Mouse (Mus musculus) stomach, embryonic 14.5 days (tissue): Measurements from ENCODE around the gene 1700061G19Rik. TPM values are rescaled to one million over a fixed set of nuclear protein-coding genes. Genes with fewer than 3 reads are reported as not detected.
"Not testable (repeated sequence)": the region's sequence is repeated elsewhere in the genome, so short reads cannot be mapped to it uniquely, and the experiment has no call there.

Source experiments
- ATAC-seq: fragments of 200-750 bp; cut with Nextera tagmentation; 2 replicates; pipeline ENCODE4 v1.8.0; 2017; ENCODE audit warnings: low read depth, moderate TSS enrichment; ENCODE audit not compliant: insufficient number of reproducible peaks, insufficient read depth, low FRiP score
- H3K27ac ChIP-seq: fragments of 300-500 bp; sonication (generic); 2 replicates; pipeline ENCODE4 v1.5.1; 2014; ENCODE audit warnings: mild to moderate bottlenecking, low read length, moderate library complexity, mixed read lengths
- H3K27me3 ChIP-seq: fragments of 300-500 bp; sonication (generic); 2 replicates; pipeline ENCODE4 v1.6.1; 2014; ENCODE audit warnings: low read length, control low read depth, mixed read lengths; ENCODE audit not compliant: control insufficient read depth, insufficient read depth
- H3K36me3 ChIP-seq: fragments of 300-500 bp; sonication (generic); 2 replicates; pipeline ENCODE4 v1.6.1; 2014; ENCODE audit warnings: mild to moderate bottlenecking, control low read depth, low read length, moderate library complexity, mixed read lengths; ENCODE audit not compliant: control insufficient read depth, insufficient read depth
- H3K4me1 ChIP-seq: fragments of 300-500 bp; sonication (generic); 2 replicates; pipeline ENCODE4 v1.6.1; 2014; ENCODE audit warnings: low read length, control low read depth, mixed read lengths; ENCODE audit not compliant: control insufficient read depth, insufficient read depth
- H3K4me2 ChIP-seq: fragments of 300-500 bp; sonication (generic); replicated peaks from 2 replicates; pipeline ENCODE4 v1.6.1; 2014; ENCODE audit warnings: low read depth, low read length, control low read depth
- H3K4me3 ChIP-seq: fragments of 300-500 bp; sonication (generic); 2 replicates; pipeline ENCODE4 v1.5.1; 2014; ENCODE audit warnings: low read depth, low read length, control low read depth
- H3K9ac ChIP-seq: fragments of 300-500 bp; sonication (generic); replicated peaks from 2 replicates; pipeline ENCODE4 v1.6.1; 2014; ENCODE audit warnings: low read depth, mild to moderate bottlenecking, control low read depth, low read length, moderate library complexity, mixed read lengths
- H3K9me3 ChIP-seq: fragments of 300-500 bp; sonication (generic); 2 replicates; pipeline ENCODE4 v1.6.1; 2016; ENCODE audit warnings: low read depth, low read length, control low read depth; ENCODE audit not compliant: control insufficient read depth
- WGBS: fragments of 180-500 bp; shearing (Covaris S2); extraction: QIAGEN DNeasy Blood & Tissue Kit; methylation state at CpG from one replicate; pipeline ENCODE4 v1.1.7; 2014; 5-methylcytosine and 5-hydroxymethylcytosine counted together
- polyA plus RNA-seq: library from polyadenylated mRNA; unstranded; fragments of >200 nt; fragmentation: Nextera tagmentation; extraction: Ambion mirVana; gene quantifications from 2 replicates; pipeline ENCODE4 v1.2.1, GENCODE M21; 2014

The 1700061G19Rik gene
- polyA plus RNA-seq, 1 experiment from 2014 or later = 0.35 TPM

DNA sequence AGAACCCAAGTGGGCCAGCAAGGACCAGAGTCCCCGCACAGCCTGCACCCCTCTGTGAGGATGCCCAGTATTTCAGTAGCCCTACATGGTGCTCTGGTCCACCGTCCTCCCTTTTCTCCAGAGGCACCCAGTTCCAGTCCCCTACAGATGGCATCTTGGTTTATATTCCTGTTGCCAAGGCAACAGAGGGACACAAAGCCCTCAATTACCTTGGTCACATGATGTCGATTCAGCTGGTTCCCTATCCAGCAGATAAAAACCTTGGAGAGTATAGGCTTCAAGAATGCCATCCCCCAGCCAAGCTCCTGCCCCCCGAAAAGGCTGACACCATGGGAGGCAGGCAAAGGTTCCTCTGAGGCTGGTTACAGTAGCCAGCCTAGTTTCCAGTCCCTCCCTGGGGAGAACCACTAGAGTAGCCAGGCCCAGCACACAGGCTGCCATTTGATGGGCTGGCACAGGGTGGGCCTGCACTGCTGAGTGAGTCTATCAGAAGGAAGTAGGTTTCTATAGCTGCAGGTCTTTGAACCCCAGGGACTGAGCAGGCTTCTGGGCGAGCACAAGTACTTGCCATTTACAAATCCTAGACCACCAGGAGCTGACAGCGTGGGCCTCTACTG is 21.3 kb downstream of the 1700061G19Rik start:
- Histone ChIP-seq H3K9ac (no peak overlapping the region), H3K4me1 (no peaks in the 10 kb centered on the region), H3K27ac (no peak overlapping the region), H3K9me3 (no peaks in the 10 kb centered on the region), H3K4me3 (no peak overlapping the region), H3K4me2 (no peak overlapping the region), H3K27me3 (no peaks in the 10 kb centered on the region), H3K36me3 (peaks cover 82% of the 10 kb centered on the region)
- no peak for ATAC-seq
- WGBS = 85% methylated on average over 6 of the region's 6 CpGs

DNA sequence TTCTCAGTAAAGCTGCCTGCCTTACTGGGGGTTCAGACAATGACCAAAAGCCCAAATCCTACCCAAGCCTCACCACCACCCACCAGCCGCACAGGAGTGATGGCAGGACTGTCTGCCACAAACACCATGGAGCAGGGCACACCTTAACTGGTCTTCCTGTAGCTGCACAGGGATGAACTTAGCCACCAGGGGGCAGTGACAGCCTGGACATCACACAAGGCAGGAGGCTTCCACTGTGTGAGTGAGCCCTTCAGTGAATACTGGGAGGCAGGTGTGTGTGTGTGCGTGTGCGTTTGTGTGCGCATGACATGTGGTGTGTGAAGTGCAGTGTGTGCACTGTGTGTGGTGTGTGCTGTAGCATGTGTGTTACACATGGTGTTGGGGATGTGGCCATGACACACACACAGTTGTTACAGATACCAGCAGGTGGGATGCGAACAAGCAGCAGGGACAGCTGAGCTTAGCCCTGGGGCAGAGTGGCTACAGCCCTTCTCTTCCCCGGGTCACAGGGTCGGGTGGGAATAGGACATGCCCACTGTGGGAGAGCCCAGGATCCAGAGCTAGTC is 22.4 kb downstream of the 1700061G19Rik start:
- WGBS = 87% methylated on average over 7 of the region's 7 CpGs
- Histone ChIP-seq H3K4me1 (no peaks in the 10 kb centered on the region), H3K27ac (no peak overlapping the region), H3K27me3 (no peaks in the 10 kb centered on the region), H3K9me3 (no peaks in the 10 kb centered on the region), H3K9ac (no peak overlapping the region), H3K4me2 (no peak overlapping the region), H3K4me3 (no peak overlapping the region), H3K36me3 (peaks cover 84% of the 10 kb centered on the region)
- peak; percentile 75 for ATAC-seq

DNA sequence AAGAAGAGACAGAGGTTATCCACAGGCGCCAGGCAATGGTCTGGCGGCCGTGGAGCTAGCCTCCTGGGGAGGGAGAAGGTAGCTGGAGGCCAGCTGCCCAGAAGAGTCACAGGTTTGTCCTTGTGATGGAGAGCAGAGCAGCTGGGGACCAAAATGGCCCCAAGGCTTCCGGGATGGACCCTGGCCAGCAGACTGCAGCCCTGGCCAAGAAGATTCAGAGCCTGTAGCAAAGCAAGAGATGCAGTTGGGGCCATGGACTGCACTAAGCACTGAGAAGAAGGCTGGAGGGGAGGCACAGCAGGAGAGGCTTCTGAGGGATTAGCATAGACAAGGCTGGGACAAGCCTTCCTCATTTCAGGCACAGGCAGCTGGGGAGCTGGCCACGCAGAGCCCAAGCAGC is 27.4 kb downstream of the 1700061G19Rik start:
- no peak overlapping the region for H3K4me3 ChIP-seq
- H3K9ac ChIP-seq = 0 out of 2 replicates have a peak overlapping the region, but pooled peaks have one; percentile 6
- H3K4me1 ChIP-seq = 0 out of 2 replicates have a peak, but pooled peaks cover 2% of the 10 kb centered on the region
- no peaks in the 10 kb centered on the region for H3K9me3 ChIP-seq
- H3K4me2 ChIP-seq = no peak overlapping the region
- WGBS = 88% methylated on average over 5 of the region's 5 CpGs
- peaks cover 57% of the 10 kb centered on the region for H3K36me3 ChIP-seq
- no peaks in the 10 kb centered on the region for H3K27me3 ChIP-seq
- H3K27ac ChIP-seq = no peak overlapping the region
- no peak for ATAC-seq

DNA sequence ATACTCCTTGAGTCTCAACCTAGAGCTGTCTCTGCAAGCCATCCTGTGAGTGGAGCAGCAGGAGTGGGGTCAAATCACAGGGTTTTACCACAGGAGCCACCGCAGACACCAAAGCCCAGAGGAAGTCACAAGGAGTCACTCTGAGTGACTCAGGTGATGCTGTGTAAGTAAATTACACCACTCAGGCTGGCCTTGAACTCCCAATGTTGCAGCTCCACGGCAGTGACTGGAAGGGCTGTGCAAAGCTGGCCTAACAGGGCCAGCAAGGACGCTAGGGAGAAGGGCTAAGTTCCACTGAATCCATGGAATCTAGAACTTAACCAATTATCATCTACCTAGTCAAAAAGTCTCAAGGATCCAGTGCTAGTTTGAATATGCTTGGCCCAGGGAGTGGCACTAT is 30.9 kb downstream of the 1700061G19Rik start:
- H3K4me2 ChIP-seq = no peak overlapping the region
- H3K9ac ChIP-seq = no peak overlapping the region
- no peaks in the 10 kb centered on the region for H3K9me3 ChIP-seq
- no peak overlapping the region for H3K27ac ChIP-seq
- 93% methylated on average over 3 of the region's 3 CpGs for WGBS
- H3K27me3 ChIP-seq = no peaks in the 10 kb centered on the region
- ATAC-seq = no peak
- H3K4me1 ChIP-seq = 0 out of 2 replicates have a peak, but pooled peaks cover 2% of the 10 kb centered on the region
- H3K4me3 ChIP-seq = no peak overlapping the region
- peaks cover 25% of the 10 kb centered on the region for H3K36me3 ChIP-seq

DNA sequence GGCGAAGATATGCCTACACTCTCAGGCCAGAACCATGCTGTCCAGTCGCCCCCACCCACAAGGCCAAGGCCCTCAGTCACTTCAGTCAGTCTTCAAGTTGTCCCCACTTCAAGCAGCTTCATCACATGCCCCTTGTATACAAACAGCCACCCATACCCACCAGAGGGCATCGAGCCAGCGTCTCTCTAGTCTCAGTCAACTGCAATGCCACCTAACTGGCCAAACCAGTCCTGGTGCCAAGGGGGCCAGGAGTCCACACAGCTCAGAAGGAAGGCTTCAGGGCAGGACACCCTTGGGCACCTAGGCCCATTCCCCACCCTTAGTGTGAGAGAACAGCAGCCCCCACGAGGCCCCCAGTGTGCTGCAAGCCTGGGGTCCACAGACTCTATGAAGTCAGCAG is 31.8 kb downstream of the 1700061G19Rik start:
- Histone ChIP-seq H3K4me2 (no peak overlapping the region), H3K4me1 (0 out of 2 replicates have a peak, but pooled peaks cover 2% of the 10 kb centered on the region), H3K27ac (no peak overlapping the region), H3K4me3 (no peak overlapping the region), H3K9ac (no peak overlapping the region), H3K36me3 (peaks cover 24% of the 10 kb centered on the region; the same call in 1 of the 2 replicates), H3K9me3 (no peaks in the 10 kb centered on the region), H3K27me3 (no peaks in the 10 kb centered on the region)
- ATAC-seq = no peak
- WGBS = 84% methylated on average over 5 of the region's 5 CpGs

DNA sequence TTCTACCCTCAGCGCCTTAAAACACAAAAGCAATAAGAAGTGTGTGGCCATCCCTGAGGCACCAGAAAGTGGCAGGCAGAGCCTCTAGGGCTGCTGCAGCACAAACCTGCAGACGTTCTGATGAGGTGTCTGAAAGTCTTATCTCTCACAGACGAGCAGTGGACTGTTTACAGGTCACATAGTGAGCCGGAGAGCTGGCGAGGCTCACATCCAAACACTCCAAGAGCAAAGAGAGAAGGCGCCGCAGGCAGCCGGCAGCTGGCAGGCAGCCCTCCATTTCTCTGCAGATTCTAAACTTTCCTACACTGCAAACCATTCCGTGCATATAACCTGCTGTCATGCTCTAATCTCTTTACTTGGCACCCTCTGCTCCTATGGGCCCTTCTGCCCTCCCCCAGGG is 32.6 kb downstream of the 1700061G19Rik start:
- H3K4me1 ChIP-seq = 0 out of 2 replicates have a peak, but pooled peaks cover 2% of the 10 kb centered on the region
- no peak overlapping the region for H3K4me2 ChIP-seq
- no peak overlapping the region for H3K27ac ChIP-seq
- no peak overlapping the region for H3K4me3 ChIP-seq
- no peak overlapping the region for H3K9ac ChIP-seq
- 35% methylated on average over 9 of the region's 9 CpGs for whole genome bisulfite sequencing
- H3K9me3 ChIP-seq = no peaks in the 10 kb centered on the region; the same call in 1 of the 2 replicates
- peaks cover 18% of the 10 kb centered on the region; the same call in 1 of the 2 replicates for H3K36me3 ChIP-seq
- no peak for ATAC-seq
- no peaks in the 10 kb centered on the region for H3K27me3 ChIP-seq

DNA sequence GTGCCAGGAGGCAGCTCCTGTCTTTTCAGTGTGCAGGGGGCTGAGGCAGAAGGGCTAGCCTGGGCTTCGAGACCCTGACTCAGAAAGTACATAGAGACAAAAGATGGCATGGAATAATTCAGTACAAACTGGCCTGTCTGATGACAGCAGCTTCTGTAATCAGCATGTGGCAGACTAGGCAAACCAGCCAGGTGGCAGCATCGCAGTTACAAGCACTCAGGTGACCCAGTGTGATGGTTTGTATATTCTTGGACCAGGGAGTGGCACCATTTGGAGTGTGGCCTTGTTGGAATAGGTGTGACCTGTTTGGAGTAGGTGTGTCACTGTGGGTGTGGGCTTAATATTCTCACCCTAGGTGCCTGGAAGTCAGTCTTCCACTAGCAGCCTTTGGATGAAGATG is 34.5 kb downstream of the 1700061G19Rik start:
- H3K9me3 ChIP-seq, H3K4me2 ChIP-seq, H3K27me3 ChIP-seq, H3K36me3 ChIP-seq, ATAC-seq, H3K4me3 ChIP-seq, H3K27ac ChIP-seq, H3K4me1 ChIP-seq, H3K9ac ChIP-seq: not testable (repeated sequence)
- 72% methylated on average over 2 of the region's 2 CpGs for WGBS

DNA sequence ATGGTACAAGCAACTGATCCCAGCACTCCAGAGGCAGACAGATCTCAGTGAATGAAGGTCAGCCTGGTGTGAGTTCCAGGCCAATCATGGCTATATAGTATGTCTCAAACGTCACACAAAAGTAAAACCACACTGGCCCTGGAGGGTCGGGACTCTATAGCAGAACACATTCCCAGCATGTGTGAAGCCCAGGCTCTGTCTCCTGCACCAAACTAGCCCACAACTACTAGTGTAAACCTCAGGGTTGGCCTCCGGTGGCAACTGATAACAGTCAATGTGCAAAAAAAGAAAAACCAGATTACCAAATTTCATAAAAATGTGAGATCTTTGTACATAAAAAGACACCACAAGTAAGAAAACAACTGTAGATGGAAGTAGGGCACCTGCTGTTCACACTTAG is 37.7 kb downstream of the 1700061G19Rik start:
- H3K27me3 ChIP-seq = no peaks in the 10 kb centered on the region
- ATAC-seq = no peak
- H3K27ac ChIP-seq = no peak overlapping the region
- no peaks in the 10 kb centered on the region for H3K4me1 ChIP-seq
- H3K9me3 ChIP-seq = no peaks in the 10 kb centered on the region; the same call in 1 of the 2 replicates
- 90% methylated on average over 3 of the region's 3 CpGs for WGBS
- no peak overlapping the region for H3K4me2 ChIP-seq
- no peak overlapping the region for H3K4me3 ChIP-seq
- no peak overlapping the region for H3K9ac ChIP-seq
- H3K36me3 ChIP-seq = peaks cover 16% of the 10 kb centered on the region; the same call in 1 of the 2 replicates
